Mouse (Mus musculus) kidney, postnatal 14 days (tissue): ENCODE results near the gene Gbf1.
A peak's percentile ranks its signal among the peaks of the same experiment; 100 is the strongest.

Source experiments
- DNase-seq: peaks from one replicate; pipeline ENCODE4 v3.0.0; 2022; ENCODE audit warnings: mixed read lengths

The Gbf1 gene

DNA sequence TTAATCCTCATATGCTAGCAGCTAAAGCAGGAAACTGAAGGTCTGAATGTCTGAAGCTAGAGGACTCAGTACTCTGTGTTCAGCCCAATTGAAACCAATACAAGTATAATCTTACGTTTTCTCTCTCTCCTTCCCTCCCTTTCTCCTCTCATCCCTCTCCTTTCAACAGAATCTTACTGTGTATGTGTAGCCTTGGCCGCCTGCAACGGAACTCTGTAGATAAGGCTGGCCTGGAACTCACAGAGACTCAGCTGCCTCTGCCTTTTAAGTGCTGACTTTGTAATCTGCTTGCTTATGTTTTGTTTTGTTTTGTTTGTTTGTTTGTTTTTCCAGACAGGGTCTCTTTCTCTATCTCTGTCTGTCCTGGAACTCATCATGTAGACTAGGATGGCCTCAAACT is 74.0 kb downstream of the Gbf1 start:
- no peak for DNase-seq

DNA sequence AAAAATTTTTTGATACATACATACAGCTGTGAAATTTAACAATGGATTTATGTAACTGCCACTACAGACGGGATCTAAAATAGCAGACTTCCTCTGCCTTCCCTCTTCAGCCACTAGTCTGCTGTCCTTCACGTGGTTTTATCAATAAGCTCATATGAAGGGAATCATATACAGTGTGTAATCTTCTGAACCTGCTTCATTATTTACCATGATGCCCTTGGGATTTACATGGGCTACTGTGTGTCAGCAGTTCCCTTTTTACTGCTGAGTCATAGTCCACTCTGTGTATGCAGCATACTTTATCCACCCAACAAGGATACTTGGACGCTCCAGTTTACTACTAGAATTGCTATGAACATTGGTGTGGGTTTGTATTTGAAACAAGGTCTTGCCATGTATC is 75.0 kb downstream of the Gbf1 start:
- no peak for DNase-seq

DNA sequence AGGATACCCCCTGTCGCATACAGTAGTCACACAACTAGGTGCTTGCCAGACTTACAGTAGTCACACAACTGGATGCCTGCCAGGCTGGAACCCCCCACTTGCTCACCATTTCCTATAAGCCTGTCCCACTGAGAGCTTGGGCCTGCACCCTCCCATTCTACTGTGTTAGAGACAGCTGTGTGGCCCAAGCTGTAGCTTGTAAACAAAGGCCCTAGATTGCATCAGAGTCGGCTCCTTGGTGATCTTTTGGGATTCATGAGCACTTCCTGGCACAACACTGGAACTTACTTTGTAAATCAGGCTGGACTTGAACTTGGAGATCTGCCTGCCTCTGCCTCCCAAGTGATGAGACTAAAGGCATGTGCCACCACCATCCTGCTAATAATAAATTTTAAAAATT is 82.1 kb downstream of the Gbf1 start:
- no peak for DNase-seq

DNA sequence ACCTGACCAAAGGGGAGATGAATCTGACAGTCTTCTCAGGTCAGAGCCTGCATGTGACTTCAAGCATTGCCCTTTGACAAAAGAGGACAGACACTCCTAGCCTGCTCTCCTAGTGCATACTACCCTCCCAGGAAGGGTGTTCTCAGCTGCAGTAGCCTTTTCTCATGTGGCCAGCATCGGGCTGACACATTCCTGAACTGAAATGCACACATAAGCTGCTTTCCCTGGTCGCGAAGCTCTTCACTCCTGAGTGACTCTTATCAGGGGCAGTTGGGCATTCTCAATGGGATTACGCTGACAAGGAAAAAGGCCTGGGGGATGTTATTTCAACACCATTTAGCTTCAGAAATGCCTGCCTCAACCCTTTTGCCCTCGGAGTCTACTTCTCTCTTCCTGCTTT is 84.3 kb downstream of the Gbf1 start:
- no peak for DNase-seq

DNA sequence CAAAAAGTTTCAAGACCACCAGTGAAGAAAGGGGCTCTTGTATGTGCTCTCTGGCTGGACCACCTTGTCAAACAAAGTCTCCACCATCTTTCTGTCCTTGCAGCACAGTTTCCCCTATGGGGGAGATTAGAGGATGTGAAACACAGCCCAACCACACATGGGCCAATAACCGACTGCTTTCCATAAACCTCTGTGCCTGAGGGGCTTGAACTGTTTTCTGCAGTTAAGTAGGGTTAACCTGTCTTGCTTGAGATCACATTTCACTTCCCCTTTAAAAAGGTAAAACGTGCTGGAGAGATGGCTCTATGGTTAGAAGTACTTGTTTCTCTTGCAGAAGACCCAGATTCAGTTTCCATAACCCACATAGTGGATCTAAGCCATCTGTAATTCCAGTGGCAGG is 87.9 kb downstream of the Gbf1 start:
- DNase-seq, result no peak

DNA sequence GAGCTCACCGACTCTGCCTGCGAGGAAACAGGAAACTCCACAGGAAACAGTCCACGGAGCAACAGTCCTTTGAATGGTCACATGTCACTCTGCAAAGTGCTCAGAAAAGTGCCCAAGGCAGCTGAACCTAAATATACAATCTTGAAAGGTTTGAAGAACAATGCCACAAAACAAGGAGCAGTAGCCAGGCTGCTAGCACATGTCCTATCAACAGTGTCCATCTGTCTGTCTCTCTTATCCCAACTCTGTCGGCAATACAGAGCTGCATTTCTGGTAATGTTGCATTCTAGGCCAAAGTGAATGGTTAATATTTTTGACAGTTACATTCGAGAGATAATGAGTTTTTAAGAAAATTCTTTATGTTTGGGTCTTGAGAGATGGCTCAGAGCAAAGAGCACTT is 90.1 kb downstream of the Gbf1 start:
- no peak for DNase-seq

DNA sequence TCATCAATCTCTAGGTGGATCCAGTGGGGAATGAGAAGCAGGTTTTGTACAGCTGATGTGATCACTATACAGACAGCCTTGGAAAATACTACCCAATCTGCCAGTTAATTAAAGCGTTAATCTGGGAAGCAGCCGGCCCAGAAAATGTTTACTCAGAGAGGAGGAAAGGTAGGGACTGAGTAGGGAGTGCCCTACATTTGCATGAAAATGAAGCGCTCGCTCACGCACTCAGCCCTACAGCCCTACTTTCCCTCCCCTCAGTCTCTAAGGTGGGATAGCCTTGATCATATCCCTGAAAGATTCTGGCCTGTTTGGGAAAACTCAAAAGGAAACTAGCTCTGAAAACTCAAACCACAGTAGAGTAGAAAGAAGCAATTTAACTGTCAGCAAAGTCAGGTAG is 92.3 kb downstream of the Gbf1 start:
- no peak for DNase-seq

DNA sequence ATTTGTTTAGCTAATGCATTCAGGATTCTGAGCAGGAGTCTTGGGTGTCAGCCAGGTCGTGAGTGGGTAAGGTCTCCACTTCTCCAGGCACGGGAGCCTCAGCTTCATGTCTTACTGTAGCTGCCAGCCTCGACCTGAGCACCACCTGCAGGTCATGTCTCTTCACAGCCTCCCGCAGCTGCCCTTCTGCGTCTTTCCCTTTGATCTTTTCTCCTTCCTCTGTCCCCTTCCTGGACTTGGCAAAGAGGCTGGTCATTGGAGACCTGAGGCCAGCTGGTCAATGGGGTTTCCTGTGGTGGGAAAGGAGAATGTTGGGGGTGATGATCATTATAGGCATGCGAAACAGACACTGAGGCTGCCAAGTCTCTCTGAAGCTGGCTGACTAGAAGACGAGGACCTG is 96.7 kb downstream of the Gbf1 start:
- DNase-seq, result peak; percentile 19

DNA sequence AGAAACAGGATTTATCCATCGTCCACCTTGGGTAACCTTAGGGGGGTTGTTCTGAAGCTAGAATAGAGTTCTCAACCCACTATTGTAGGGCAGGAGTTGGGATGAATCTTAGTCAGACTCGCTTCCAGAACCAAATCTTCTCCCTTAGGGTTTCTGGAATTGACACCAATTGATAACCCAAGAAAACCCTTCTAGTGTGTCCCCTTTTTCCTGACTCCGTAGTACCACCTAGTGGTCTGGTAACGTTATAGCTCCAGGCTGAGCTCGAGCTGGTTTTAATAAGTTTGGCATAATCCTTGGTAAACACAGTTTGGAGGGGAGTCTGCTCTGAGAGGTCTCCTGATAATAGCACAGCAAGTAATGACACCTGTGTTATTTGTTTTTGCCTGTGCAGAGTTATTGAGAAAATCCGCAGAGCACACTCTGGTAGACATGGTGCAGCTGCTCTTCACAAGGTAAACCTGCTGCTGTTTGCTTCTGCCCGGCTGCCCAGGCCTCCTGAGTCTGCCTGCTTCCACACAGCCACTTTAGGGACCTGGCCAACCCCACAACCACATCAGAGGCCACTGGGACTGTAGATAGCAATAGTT is 101.9 kb downstream of the Gbf1 start:
- DNase-seq, result peak; percentile 31

DNA sequence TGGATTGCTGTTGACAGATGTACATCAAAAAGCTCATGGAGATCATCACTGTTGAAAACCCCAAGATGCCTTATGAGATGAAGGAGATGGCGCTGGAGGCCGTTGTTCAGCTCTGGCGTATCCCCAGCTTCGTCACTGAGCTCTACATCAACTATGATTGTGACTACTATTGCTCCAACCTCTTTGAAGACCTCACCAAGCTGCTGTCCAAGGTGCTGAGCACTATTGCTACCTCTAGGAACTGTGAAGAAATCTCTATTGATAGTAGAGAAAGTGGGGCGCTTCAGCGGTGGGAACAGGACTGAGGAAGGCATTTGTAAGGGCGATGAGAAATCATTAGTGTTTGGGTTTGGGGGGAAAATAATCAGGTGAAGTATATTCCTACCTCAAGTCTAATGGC is 112.5 kb downstream of the Gbf1 start:
- DNase-seq, result no peak

DNA sequence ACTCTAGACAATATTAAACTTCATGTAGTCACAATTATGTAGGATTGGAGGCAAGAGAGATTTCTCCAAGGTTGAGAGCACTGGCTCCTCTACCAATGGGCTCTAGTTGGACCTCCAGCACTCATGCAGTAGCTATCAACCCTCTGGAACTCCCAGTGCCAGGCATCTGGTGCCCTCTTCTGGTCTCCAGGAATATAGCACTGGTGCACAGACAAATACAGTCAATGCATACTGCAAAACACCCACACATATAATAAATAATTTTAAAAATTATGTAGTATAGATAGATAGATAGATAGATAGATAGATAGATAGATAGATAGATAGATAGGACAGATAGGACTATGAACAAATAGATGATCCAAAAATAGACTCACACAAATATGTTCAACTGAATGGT is 123.0 kb downstream of the Gbf1 start:
- DNase-seq, result no peak

DNA sequence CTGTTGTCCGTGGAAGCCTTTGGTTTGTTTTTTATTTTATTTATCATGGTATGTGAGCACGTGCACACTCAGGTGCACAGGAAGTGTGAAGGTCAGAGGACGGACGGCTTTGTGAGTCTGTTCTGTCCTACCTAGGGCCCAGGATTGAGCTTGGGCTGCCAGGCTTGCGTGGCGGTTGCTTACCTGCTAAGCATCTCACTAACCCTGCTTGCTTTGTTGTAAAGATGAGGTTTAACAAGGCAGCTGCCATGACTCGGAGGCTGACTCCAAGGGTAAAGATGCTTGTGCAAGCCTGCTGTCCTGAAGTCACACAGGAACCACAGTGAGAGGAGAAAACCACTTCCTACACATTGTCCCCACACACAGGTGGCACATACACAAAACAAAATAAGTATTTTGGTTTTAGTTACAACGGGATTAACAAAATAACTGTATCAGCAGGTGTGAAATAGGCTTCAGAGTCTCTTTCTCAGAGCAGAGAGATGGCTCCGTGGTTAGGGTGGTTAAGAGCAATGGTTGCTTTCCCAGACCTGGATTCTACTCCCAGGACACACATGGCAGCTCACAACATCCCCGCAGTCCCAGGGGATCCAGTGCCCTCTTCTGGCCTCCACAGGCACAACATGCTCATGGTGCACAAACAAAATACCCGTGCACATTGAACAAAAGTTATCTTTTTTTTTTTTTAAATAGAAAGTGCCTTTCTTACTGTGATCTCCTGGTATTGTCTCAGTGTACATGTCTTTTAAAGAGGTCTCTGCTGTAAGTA is 130.0 kb downstream of the Gbf1 start:
- no peak for DNase-seq

DNA sequence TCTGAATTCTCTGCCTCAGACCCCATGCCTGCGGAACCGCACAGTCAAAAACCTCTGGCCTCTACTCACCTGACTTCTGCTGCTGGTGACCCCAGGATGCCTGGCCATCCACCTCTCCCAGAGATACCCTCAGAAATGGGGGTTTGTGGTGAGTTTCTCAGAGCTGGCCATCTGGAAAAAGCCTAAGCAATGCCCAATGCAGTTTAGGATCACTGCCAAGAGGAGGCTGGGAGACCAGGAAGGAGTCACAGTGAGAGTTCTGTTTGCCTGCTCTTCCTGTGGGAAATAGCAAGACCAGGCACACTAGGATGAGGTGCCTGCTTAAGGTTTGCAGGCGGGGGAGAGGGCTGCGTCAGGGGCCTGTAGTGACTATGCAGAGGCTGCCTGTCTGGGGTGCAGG is 132.4 kb downstream of the Gbf1 start:
- no peak for DNase-seq

DNA sequence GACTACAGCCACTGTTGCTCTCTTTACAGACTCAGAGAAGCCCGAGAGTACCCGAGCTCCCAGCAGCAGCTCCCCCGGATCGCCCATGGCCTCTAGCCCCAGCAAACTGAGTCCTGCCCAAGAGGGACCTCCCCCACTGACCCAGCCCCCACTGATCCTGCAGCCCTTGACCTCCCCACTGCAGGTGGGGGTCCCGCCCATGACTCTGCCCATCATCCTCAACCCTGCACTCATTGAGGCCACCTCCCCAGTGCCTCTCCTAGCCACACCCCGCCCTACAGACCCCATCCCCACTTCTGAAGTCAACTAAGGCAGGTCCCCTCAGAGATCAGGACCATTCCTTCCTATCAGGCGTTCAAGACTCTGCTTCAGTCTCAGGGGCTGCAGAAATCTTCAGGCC is 133.3 kb downstream of the Gbf1 start:
- no peak for DNase-seq

DNA sequence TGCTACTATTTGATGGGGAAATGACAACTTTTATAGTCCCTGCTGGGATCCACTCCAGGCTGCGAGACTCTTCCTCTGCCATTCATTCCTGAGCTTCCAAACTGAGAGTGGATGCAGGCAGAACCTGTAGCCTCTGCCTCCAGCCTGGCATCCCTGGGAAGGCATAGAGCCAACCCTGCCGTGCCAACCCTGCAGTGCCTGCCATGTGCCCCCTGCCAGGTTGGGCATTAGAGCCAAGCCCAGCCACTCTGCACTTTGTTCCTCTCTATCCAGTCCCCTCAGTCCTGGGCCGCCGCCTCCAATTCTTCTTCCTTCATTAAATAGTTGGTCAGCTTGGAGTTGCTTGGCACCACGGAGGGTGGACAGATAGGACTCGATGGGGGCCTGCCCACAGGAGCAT is 133.7 kb downstream of the Gbf1 start:
- DNase-seq, result no peak

DNA sequence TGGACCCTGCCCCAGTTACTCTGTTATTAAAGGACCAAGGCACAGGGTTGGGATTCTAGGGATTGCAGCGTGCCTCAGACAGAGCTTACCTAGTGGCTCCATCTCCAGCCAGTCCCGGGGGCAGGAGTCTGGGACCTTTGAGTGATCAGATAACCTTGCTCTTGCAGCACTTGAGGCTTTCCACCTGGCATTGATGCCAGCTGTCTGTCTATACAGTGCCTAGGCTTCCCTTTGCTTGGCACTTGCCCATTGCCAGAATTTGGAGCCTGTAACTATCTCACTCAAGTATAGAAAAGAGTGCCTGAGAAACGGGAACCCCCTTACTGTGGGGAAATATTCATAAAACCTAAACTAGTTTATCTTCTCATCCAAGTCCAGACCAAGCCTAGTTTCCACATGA is 134.6 kb downstream of the Gbf1 start:
- no peak for DNase-seq

DNA sequence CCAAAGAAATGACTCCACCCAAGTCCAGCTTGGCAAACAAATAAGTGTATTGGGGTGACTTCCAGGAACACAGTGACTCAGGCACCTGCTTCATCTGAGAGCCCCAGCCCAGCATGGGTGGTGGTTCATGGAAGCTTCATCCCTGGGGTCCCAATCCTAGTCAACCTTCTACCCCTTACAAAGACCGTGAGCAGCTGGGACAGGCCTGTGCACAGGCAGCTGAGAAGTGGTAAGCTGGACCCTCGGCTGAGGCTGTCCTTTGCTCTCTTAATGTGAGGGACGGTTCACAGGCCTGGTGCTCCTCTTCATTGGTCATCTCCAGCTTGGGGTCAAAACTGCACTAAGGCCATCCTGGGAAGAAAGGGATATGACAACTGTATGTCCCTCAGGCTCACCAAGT is 135.3 kb downstream of the Gbf1 start:
- no peak for DNase-seq

DNA sequence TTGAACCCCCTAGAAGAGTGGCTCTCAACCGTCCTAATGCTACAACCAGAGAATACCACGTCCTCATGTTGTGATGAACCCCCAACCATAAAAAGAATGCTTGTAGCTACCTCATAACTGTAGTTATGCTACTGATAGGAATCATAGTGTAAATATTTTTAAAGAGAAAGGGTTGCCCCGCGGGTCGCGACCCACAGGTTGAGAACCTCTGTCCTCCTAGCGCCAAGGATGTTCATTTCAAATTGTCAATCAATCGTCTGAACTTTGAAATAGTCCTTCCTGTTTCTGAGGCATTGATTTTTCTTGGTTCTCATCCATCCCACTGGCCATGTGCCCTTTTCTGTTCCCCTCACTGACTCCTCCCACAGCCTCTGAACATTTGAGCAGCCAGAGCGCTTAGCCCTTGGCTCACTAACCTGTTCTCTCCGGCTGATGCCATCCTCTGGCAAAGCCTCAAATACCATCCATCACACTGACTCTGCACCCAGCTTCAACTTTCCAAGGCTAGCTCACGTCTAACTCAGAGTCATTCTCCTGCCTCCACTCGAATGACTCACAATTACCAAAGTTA is 138.3 kb downstream of the Gbf1 start:
- DNase-seq, result no peak

DNA sequence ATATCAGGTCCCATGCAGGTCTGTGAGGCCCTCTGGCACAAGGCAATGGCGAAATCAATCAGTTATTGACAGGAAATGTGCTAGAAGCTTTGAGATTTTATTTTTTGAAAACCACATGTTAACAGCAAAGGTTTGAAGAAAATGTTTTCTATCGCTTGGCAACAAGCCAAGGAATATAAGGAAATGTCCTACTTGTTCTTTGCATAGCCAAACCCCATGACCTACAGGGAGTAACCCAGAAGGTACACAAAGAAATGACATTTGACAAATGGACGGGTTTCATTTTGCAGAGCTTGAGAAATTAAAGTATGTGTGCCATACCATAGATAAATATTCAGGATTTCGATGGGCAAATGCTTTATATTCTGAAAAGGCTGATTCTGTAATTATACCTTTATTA is 144.6 kb downstream of the Gbf1 start:
- no peak for DNase-seq

DNA sequence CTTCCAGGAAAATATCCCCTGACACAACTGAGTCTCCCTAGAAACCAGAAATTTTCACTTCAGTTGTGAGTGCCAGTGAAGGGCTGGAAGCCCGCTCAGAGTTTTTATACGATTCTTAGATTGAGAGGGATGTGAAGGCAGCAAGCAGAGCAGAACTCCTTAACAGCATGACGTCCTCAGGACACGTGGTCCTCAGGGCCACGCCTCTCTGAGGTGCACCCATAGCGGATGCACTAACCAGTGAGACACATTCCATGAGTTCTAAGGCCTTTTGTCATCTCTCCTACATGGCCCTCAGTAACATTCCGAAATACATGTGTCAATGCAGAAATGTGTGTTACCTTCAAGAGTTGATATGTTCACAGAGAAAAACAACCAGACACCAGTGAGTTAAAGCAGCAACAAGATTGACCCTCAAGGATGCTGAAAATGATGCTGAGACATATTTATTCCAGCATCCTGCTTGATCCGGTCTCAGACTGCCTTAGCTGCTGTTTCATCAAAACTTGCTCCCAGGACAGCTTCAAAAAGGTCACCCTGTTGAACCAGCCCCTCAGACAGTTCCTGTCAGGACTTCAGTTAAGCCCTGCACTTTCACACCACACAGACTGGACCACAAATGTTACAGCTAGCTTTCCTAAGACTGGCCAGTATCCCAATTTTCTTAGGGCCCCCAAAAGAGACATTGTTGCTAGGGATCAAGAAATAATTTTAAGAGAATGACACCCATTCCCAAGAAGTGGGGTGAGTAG is 148.2 kb downstream of the Gbf1 start:
- DNase-seq, result no peak

DNA sequence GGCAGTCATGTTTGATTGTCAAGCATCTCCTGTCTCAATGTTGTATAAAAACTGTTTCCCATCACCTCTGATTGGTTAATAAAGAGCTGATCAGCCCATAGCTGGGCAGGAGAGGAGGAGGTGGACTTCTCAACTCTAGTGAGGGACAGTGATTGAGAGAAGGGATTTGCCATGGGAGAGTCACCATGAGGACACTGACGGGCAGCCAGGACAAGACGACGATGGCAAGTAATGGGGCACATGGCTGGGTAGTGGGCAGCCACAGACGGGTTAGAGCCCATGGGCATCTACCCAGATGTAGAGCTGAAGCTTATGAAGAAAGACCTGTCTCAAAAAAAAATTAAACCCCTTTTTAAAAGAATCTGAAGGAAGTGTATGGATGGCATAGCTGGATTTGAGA is 150.2 kb downstream of the Gbf1 start:
- DNase-seq, result no peak

DNA sequence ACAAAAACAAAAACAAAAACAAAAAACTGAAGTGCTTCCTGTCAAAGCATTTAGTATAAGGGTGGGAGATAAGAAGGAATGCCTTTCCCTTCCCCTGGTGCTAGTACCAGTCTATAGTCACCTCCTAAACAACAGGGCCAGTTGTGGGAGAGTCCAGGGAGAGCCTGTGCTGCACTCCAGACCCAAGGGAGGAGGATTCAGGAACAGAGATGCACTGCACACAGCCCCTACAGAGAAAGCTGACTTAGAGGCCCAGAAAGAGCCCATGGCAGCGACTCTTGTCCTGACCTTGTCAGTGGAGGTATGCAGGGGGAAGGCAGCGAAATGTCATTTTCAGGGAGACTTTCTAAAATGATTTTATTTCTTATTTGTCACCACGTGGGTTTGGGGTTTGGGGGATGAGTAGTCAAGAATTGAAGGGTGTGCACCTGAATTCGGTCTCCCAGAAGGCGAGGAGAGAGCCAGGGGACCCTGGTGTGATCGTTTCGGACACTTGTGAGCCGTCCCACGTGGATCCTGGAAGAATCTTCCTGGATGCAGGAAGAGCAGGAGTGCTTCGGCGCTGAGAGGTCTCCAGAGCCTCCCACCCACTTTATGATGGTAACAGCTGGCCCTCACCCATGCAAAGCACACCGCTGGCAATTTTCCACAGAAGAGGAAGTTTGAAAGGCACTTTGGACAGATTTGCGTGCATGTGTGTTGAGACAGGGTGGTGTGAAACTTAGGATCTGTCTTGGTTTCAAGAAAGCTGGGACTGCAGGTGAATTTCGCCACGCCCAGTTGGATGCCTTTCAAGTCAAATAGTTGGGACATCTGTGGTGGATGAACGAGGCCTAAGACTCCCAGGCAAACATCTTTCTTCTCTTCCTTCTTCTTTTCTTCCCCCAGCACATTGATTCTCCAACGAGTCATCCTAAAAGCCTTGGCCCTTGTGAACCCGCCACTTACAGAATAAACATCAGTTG is 151.2 kb downstream of the Gbf1 start:
- no peak for DNase-seq
